Mouse (Mus musculus) midbrain, embryonic 10.5 days (tissue): ENCODE data around the gene Hectd2. TPM values are rescaled to one million over a fixed set of nuclear protein-coding genes. Genes with fewer than 3 reads are reported as not detected.

Experiments
- DNase-seq: peaks from one replicate; pipeline ENCODE4 v3.0.0-alpha.2; 2017; ENCODE audit warnings: low spot score
- H3K27ac ChIP-seq: fragments of 300-500 bp; sonication (generic); replicated peaks from 2 replicates; pipeline ENCODE4 v1.5.1; 2016; ENCODE audit warnings: mild to moderate bottlenecking
- H3K27me3 ChIP-seq: fragments of 300-500 bp; sonication (generic); 2 replicates; pipeline ENCODE4 v1.6.1; 2016; ENCODE audit warnings: low read depth, mild to moderate bottlenecking; ENCODE audit not compliant: poor library complexity, severe bottlenecking
- H3K36me3 ChIP-seq: fragments of 300-500 bp; sonication (generic); 2 replicates; pipeline ENCODE4 v1.6.1; 2016; ENCODE audit warnings: mild to moderate bottlenecking, moderate library complexity
- H3K4me1 ChIP-seq: fragments of 300-500 bp; sonication (generic); 2 replicates; pipeline ENCODE4 v1.6.1; 2016
- H3K4me3 ChIP-seq: fragments of 300-500 bp; sonication (generic); 2 replicates; pipeline ENCODE4 v1.5.1; 2016; ENCODE audit warnings: mild to moderate bottlenecking, moderate library complexity
- H3K9me3 ChIP-seq: fragments of 300-500 bp; sonication (generic); replicated peaks from 2 replicates; pipeline ENCODE4 v1.6.1; 2016; ENCODE audit warnings: mild to moderate bottlenecking
- WGBS: fragments of 180-500 bp; shearing (Covaris S2); methylation state at CpG from one replicate; pipeline ENCODE4 v1.1.7; 2016; 5-methylcytosine and 5-hydroxymethylcytosine counted together
- polyA plus RNA-seq: library from polyadenylated mRNA; unstranded; fragments of >200 nt; fragmentation: Nextera tagmentation; extraction: Ambion mirVana; gene quantifications from 2 replicates; pipeline ENCODE4 v1.2.1, GENCODE M21; 2016

Gene Hectd2
- 2.2 and 3.8 TPM in 2 replicates for polyA plus RNA-seq

DNA sequence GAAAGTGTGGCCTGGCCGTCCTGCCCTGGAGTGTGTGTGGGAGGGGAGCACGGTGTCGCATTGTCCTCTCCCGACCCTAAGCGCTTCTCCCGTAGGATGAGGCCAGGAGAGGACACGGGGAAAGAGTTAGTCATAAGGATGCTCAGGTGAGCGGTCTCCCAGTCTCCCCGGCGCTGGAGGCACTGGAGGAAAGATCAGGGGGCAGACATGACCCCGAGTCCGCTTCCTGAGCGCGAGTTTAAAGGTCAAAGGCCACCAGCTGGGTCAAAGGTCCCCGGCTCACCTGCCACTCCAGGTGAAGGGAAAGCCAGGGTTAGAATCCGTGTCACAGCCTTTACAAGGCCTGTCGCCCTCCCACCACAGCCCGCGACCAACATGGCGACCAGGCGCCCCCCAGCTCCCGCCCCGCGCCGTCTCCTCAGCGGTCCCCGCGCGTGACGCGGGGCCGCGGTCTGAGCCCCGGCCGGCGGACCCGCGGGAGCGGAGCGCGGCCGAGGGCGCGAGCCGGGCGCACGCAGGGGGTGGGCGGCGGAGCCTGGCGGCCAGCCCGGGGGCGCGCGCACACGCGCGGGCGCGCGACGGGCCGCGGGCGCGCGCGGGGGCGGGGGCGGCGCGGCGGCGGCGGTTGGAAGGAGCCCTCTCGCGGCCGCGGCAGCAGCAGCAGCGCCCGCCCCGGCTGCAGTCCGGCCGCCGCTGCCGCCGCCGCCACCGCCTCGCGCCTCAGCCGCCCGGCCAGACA is at the start of gene Hectd2:
TSS of gene Hectd2 (plus strand) at position 594 of the 739 bp plus-strand sequence.
- Histone ChIP-seq H3K27ac (peak within 1 kb of the TSS; percentile 93), H3K27me3 (peaks cover 38% of the 10 kb centered on the region), H3K36me3 (no peaks in the 10 kb centered on the region), H3K4me1 (peaks cover 12% of the 10 kb centered on the region; the same call in 1 of the 2 replicates), H3K9me3 (no peaks in the 10 kb centered on the region), H3K4me3 (peak within 1 kb of the TSS; percentile 80)
- 7% methylated on average over 92 of the region's 92 CpGs for WGBS
- DNase-seq = peak; percentile 61

DNA sequence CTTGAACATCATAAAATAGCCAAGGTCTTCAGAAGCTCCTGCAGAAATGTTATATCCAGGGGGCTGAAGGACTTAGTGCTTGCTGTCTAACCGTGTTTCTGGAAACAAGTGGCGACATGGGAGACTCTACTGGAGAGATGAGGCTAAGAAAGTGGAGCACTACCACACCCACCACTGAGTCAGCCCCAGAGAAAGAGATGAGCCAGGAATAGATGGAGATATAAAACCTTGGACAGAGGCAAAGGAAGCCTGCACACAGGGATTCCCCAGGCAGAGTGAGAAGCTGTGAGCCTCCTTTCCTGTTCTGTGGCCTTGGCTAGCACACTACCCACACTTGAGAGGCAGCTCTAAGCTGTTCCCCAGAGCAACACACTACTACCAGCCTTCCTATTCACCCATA is 49.7 kb upstream of the Hectd2 start:
- Histone ChIP-seq H3K4me3 (no peak overlapping the region), H3K9me3 (no peaks in the 10 kb centered on the region), H3K27me3 (no peaks in the 10 kb centered on the region), H3K4me1 (no peaks in the 10 kb centered on the region), H3K36me3 (no peaks in the 10 kb centered on the region), H3K27ac (no peak overlapping the region)
- WGBS = 92% methylated on average over 2 of the region's 2 CpGs
- DNase-seq = no peak

GRCm38 (mm10) chr19:36511305-36511704 is 43.1 kb upstream of the Hectd2 start:
- WGBS = 87% methylated on average over 1 of the region's 1 CpGs
- Histone ChIP-seq H3K27ac (no peak overlapping the region), H3K27me3 (no peaks in the 10 kb centered on the region), H3K4me1 (no peaks in the 10 kb centered on the region), H3K4me3 (no peak overlapping the region), H3K36me3 (no peaks in the 10 kb centered on the region), H3K9me3 (no peaks in the 10 kb centered on the region)
- DNase-seq = no peak

- WGBS = 88% methylated on average over 2 of the region's 2 CpGs
- Histone ChIP-seq H3K36me3 (no peaks in the 10 kb centered on the region), H3K4me1 (no peaks in the 10 kb centered on the region), H3K27ac (no peak overlapping the region), H3K9me3 (no peaks in the 10 kb centered on the region), H3K4me3 (no peak overlapping the region), H3K27me3 (no peaks in the 10 kb centered on the region)
- DNase-seq = no peak
Measured at GRCm38 (mm10) chr19:36518461-36518860, 36.0 kb upstream of the Hectd2 start.

DNA sequence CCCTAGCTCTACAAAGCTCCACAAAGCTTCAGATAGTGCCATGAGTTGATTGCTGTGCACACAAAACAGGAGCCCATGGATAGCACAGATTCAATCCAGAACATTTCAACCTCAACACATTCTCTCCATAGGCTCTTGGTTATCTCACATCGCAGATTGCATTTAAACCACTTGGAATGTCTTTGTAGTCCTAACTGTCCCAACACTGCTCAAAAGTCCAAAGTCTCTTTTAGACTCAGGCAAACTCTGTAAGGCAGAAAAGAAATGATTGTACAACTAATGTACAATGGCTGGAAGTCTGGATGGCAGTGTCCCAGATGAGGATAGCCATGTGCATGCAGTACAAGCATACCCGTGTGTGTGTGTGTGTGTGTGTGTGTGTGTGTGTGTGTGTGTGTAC is 32.9 kb upstream of the Hectd2 start:
- no peaks in the 10 kb centered on the region for H3K27me3 ChIP-seq
- 90% methylated on average over 2 of the region's 2 CpGs for WGBS
- DNase-seq = no peak

DNA sequence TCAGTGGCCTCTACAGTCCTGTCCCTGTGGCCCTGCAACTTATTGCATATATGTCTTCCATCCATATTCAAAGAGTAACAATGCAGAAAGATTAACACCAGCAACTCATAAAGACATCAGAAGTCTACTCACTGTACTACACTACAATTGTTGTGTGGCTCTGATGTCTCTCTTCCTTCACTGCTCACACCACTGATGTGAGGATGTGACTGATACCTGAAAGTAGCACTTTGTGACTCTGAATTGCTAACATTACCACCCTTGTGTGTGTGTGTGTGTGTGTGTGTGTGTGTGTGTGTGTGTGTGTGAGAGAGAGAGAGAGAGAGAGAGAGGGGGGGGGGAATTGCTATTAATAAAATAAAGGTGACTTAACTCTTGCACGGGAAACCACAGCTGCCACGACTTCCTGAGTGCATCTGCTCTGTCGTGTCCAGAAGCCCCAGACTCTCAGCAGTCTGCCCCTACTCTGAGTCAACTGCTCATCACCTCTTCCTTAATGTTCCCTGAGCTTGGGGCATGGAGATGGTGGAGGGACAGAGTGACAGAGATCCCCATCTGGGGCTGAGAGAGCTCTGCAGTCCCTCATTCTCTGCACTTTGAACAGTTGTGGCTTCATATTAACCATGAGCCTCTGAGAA is 31.8 kb upstream of the Hectd2 start:
- Histone ChIP-seq H3K27me3 (no peaks in the 10 kb centered on the region), H3K4me3 (no peak overlapping the region), H3K36me3 (no peaks in the 10 kb centered on the region), H3K9me3 (no peaks in the 10 kb centered on the region), H3K4me1 (no peaks in the 10 kb centered on the region), H3K27ac (no peak overlapping the region)
- no peak for DNase-seq
- WGBS = 70% methylated on average over 3 of the region's 3 CpGs

More for the DNA sequence above, 32.9 kb upstream of the Hectd2 start:
- no peaks in the 10 kb centered on the region for H3K4me1 ChIP-seq
- no peaks in the 10 kb centered on the region for H3K9me3 ChIP-seq
- no peak overlapping the region for H3K27ac ChIP-seq
- no peak overlapping the region for H3K4me3 ChIP-seq
- no peaks in the 10 kb centered on the region for H3K36me3 ChIP-seq

DNA sequence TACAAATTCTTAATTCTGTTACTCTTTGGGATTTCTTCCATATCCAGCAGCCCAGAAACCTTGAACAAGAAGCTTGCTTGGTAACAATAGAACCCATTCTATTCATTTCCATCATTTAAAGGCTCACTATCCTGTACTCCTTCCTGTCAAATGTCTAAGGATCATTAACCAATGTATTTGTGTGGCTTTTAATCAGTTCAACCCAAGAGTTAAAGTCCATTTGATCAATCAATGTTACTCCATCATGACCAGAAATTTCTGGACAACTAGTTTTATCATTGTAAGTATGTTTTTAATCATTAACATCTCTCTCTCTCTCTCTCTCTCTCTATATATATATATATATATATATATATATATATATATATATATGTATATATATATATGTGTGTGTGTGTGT is 29.4 kb upstream of the Hectd2 start:
- H3K27ac ChIP-seq = no peak overlapping the region

DNA sequence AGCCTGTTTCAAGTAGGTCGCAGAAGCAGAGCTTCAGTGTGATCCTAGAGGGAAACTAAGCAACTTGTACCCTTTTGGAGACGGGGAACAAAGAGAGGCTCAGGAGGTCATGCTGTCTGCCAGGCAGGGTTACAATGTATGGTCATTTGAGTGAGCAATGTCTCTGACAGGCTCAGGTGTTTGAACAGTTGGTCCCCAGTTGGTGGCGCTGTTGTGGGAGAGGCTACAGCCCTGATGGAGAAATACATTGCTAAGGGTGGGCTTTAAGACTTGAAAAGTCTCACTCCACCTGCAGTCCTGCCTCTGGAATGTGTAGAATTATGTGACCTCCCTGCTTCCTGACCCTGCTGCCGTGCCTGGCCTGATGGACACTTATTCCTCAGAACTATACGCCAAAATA is 21.4 kb upstream of the Hectd2 start:
- DNase-seq = peak; percentile 31
- Histone ChIP-seq H3K9me3 (no peaks in the 10 kb centered on the region), H3K27me3 (peaks cover 14% of the 10 kb centered on the region), H3K4me1 (peaks cover 44% of the 10 kb centered on the region), H3K4me3 (no peak overlapping the region), H3K27ac (0 out of 2 replicates have a peak overlapping the region, but pooled peaks have one; percentile 28), H3K36me3 (no peaks in the 10 kb centered on the region)
- WGBS = 51% methylated on average over 5 of the region's 5 CpGs

More for the DNA sequence above, 29.4 kb upstream of the Hectd2 start:
- Histone ChIP-seq H3K27me3 (no peaks in the 10 kb centered on the region), H3K9me3 (no peaks in the 10 kb centered on the region), H3K4me1 (no peaks in the 10 kb centered on the region), H3K4me3 (no peak overlapping the region), H3K36me3 (no peaks in the 10 kb centered on the region)
- DNase-seq = no peak

DNA sequence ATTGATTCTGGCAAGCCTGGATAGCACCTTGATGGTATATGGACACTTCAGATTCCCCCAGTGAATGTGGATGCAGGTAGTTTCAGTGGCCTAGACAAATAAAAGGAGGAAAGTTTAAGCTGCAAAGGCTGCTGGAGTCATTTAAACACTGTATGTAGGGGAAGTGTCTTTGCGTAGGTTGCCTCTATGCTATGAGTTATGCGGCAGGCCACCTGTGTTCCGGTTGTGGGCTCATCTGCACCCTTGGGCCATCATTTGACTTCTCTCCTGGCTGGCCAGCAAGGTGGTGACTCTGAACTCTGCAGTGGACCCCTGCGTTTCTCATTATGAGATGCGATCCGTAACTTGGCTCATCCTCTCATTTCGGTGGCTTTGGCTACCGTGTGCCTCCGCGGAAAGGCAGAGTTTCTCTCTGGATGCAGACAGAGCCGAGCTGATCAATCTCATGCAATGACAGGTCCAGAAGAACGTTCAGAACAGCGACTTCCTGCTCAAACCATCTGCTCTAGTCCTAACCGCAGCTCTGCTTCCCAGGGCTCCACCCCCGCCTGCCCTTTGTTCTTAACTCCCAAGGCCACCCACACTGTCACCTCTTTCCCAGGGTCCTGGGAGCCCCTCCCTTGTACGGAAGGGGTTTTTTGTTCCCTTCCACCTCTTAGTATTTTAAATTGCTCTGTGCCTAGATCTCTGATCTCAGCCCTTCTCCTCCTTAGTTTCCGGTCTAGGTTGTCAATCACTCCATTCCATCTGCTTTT is 20.3 kb upstream of the Hectd2 start:
- H3K36me3 ChIP-seq = no peaks in the 10 kb centered on the region
- H3K27ac ChIP-seq = peak overlapping the region; percentile 72
- peak; percentile 40 for DNase-seq
- H3K4me3 ChIP-seq = peak overlapping the region; percentile 18; the same call in 1 of the 2 replicates
- peaks cover 15% of the 10 kb centered on the region for H3K27me3 ChIP-seq
- 46% methylated on average over 17 of the region's 17 CpGs for WGBS
- H3K4me1 ChIP-seq = peaks cover 44% of the 10 kb centered on the region
- no peaks in the 10 kb centered on the region for H3K9me3 ChIP-seq

DNA sequence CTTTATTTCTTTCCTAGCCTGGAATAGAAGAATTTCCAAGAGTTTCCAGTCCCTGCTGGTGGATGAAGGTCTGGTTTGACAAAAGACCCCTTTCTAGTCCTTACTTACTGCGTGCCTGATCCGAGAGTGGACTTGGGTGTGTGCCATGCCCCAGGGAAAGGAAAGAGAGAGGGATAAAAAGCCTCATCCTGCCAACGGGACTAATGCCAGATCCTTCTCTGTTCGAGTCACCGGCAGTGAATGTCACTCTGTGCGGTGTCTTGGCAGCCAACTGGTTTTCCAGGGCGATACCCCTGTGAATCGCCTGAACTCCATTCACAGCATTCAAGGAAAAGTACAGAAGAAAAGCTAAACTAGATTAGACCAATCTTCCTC is 19.7 kb upstream of the Hectd2 start:
- 41% methylated on average over 8 of the region's 8 CpGs for WGBS
- peak; percentile 19 for DNase-seq
- Histone ChIP-seq H3K4me1 (peaks cover 44% of the 10 kb centered on the region), H3K9me3 (no peaks in the 10 kb centered on the region), H3K27ac (peak overlapping the region; percentile 72), H3K27me3 (peaks cover 15% of the 10 kb centered on the region), H3K36me3 (no peaks in the 10 kb centered on the region), H3K4me3 (0 out of 2 replicates have a peak overlapping the region, but pooled peaks have one; percentile 18)

- H3K9me3 ChIP-seq = no peaks in the 10 kb centered on the region
- H3K27ac ChIP-seq = peak overlapping the region; percentile 72
- H3K36me3 ChIP-seq = no peaks in the 10 kb centered on the region
- H3K4me3 ChIP-seq = no peak overlapping the region
- WGBS = 39% methylated on average over 2 of the region's 2 CpGs
- H3K4me1 ChIP-seq = peaks cover 44% of the 10 kb centered on the region
- no peak for DNase-seq
- peaks cover 15% of the 10 kb centered on the region for H3K27me3 ChIP-seq
Measured at GRCm38 (mm10) chr19:36535186-36535585, 19.3 kb upstream of the Hectd2 start.

- 20% methylated on average over 6 of the region's 6 CpGs for WGBS
- H3K4me1 ChIP-seq = peaks cover 44% of the 10 kb centered on the region
- H3K9me3 ChIP-seq = no peaks in the 10 kb centered on the region
- peaks cover 15% of the 10 kb centered on the region for H3K27me3 ChIP-seq
- DNase-seq = peak; percentile 39
- H3K36me3 ChIP-seq = no peaks in the 10 kb centered on the region
- no peak overlapping the region for H3K27ac ChIP-seq
- no peak overlapping the region for H3K4me3 ChIP-seq
Measured at GRCm38 (mm10) chr19:36535878-36536277, 18.6 kb upstream of the Hectd2 start.
